Mouse (Mus musculus): Measurements from ENCODE around the gene Aars.
"Not testable (repeated sequence)": the region's sequence is repeated elsewhere in the genome, so short reads cannot be mapped to it uniquely, and the experiment has no call there.

- TF ChIP-seq POLR2A, CTCF (IDR thresholded peaks at IDR 0.05; ENCODE audit: extremely low read depth, insufficient read depth, low read length): not testable (repeated sequence)
These were observed 51.0 kb downstream of the Aars start for GRCm38 (mm10) chr8:111083936-111084335.
